Mouse (Mus musculus): ENCODE results near the gene Inafm1. TPM values are rescaled to one million over a fixed set of nuclear protein-coding genes. Genes with fewer than 3 reads are reported as not detected.

Inafm1 gene
- total RNA-seq (2012; rRNA removed) (38.0 and 50.7 TPM in 2 replicates), polyA plus RNA-seq (2012; ENCODE audit: insufficient read depth in 1 of 2, insufficient read length in 2 of 2, low read depth in 1 of 2, low replicate concordance in 2 of 2, missing spikeins in 1 of 2) (10 to 100 TPM in 1 of 2 experiments, not detected in 1; 87.6 TPM)

DNA sequence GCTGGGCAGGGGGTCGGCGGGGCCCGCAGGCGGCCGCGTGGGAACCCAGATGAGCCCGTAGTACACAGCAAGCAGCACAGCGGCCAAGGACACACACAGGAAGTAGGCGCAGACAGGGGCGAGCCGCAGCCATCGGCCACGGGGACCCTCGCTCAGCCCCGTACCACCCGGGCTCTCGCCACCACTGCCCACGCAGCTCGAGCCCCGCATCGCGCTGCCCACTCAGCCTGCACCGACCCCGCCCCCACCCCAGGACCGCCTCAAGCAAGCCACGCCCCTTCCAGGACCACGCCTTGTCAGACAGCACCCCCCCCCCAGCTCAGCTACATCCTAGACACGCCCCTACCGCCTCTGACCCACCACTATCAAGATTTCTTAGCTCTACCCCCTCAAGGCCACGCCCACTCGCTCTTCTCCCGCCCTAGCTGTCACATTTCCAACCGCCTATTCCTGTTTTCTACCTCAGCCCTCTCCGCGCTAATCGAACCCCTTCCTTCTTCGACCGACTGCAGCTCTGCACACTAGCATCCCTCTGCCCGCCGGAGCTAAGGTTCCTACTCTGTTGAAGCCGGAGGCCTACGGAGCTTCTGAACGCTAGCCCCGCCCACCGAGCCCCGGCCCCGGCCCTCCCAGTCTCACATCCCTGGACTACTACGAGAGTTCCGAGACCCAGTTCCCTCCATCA is at the start of gene Inafm1:
Gene Inafm1, minus strand, starts transcription at position 537 of the 685 bp plus-strand sequence.
- H3K27ac ChIP-seq (ENCODE audit: control insufficient read depth, low read depth, low read length): peak within 1 kb of the TSS; percentile 99
- H3K27me3 ChIP-seq (ENCODE audit: control insufficient read depth in 1 of 2, insufficient read depth in 2 of 2, low read length in 2 of 2): no peaks in the 10 kb centered on the region
- H3K9me3 ChIP-seq (replicated peaks; ENCODE audit: insufficient read depth, low read length): no peaks in the 10 kb centered on the region
- peaks cover 3 to 23% of the 10 kb centered on the region in 2 experiments; a peak in 3 of 4 replicates for H3K4me1 ChIP-seq (ENCODE audit: control insufficient read depth in 1 of 2, insufficient read depth in 2 of 2, low read length in 2 of 2)
- peak within 1 kb of the TSS; percentile 97 for H3K9ac ChIP-seq (ENCODE audit: control insufficient read depth, low read depth, low read length, poor library complexity, severe bottlenecking)
- H3K36me3 ChIP-seq (ENCODE audit: control insufficient read depth in 1 of 2, insufficient read depth in 2 of 2, low read length in 2 of 2): peaks cover 0 to 13% of the 10 kb centered on the region in 2 experiments; a peak in 2 of 4 replicates
- peak within 1 kb of the TSS; percentile 81 to 88 for H3K4me3 ChIP-seq (ENCODE audit: control insufficient read depth in 1 of 2, insufficient read depth in 1 of 2, low read depth in 2 of 2, low read length in 2 of 2)
- peak; percentile 97 for DNase-seq (ENCODE audit: low read depth, low spot score)
- peaks cover 35% of the 10 kb centered on the region for H3K79me2 ChIP-seq (ENCODE audit: control insufficient read depth, insufficient read depth, low read length, poor library complexity)
- peak; percentile 78 for TF ChIP-seq POLR2AphosphoS2 (IDR thresholded peaks at IDR 0.05; ENCODE audit: low read length)
- TF ChIP-seq MAFK (IDR thresholded peaks at IDR 0.05; ENCODE audit: borderline replicate concordance, low read depth, low read length): no peak
- 0 out of 2 replicates have a peak, but pooled peaks have one; percentile 6 for TF ChIP-seq HCFC1 (IDR thresholded peaks at IDR 0.05; ENCODE audit: low read depth, low read length)
- no peak for TF ChIP-seq KAT2A (conservative IDR thresholded peaks at IDR 0.05; ENCODE audit: low read depth, low read length)
- TF ChIP-seq MXI1 (IDR thresholded peaks at IDR 0.05; ENCODE audit: low read depth, low read length): no peak; the same call in 1 of the 2 replicates
- TF ChIP-seq RCOR1 (IDR thresholded peaks at IDR 0.05; ENCODE audit: low read depth, low read length): 0 out of 2 replicates have a peak, but pooled peaks have one; percentile 21
- peak; percentile 65; the same call in 1 of the 2 replicates for TF ChIP-seq MAZ (IDR thresholded peaks at IDR 0.05; ENCODE audit: low read depth, low read length)
- TF ChIP-seq ZMIZ1 (IDR thresholded peaks at IDR 0.05; ENCODE audit: low read depth, low read length): peak; percentile 63; the same call in 1 of the 2 replicates
- no peak for TF ChIP-seq TBP (IDR thresholded peaks at IDR 0.05; ENCODE audit: low read depth, low read length)
- no peak for TF ChIP-seq JUND (IDR thresholded peaks at IDR 0.05; ENCODE audit: low read depth, low read length)
- peak; percentile 38; the same call in 1 of the 2 replicates for TF ChIP-seq TCF12 (IDR thresholded peaks at IDR 0.05; ENCODE audit: low read depth, low read length)
- TF ChIP-seq MEF2A (IDR thresholded peaks at IDR 0.05; ENCODE audit: extremely low read depth, insufficient replicate concordance, low read depth, low read length, poor library complexity, severe bottlenecking): no peak
- TF ChIP-seq POLR2A (IDR thresholded peaks at IDR 0.05; ENCODE audit: control insufficient read depth in 1 of 2, insufficient read depth in 1 of 2, low read depth in 1 of 2, low read length in 2 of 2, poor library complexity in 1 of 2): peak; percentile 48 to 58; a peak in 2 of 4 replicates
- no peak; a peak in 2 of 4 replicates for TF ChIP-seq EP300 (IDR thresholded peaks at IDR 0.05; ENCODE audit: low read depth in 1 of 2, low read length in 2 of 2)
- no peak for TF ChIP-seq USF2 (IDR thresholded peaks at IDR 0.05; ENCODE audit: borderline replicate concordance in 1 of 2, insufficient read depth in 1 of 2, low read depth in 1 of 2, low read length in 2 of 2)
- no peak for TF ChIP-seq ZC3H11A (IDR thresholded peaks at IDR 0.05; ENCODE audit: low read depth, low read length)
- no peak for TF ChIP-seq ZNF384 (IDR thresholded peaks at IDR 0.05; ENCODE audit: low read depth, low read length)
- TF ChIP-seq TAL1 (IDR thresholded peaks at IDR 0.05; ENCODE audit: low read length): no peak
- peak; percentile 39; the same call in 1 of the 2 replicates for TF ChIP-seq NELFE (IDR thresholded peaks at IDR 0.05; ENCODE audit: low read depth, low read length)
- no peak for TF ChIP-seq CHD1 (IDR thresholded peaks at IDR 0.05; ENCODE audit: low read depth, low read length)
- no peak for TF ChIP-seq ZKSCAN1 (IDR thresholded peaks at IDR 0.05; ENCODE audit: low read depth, low read length)
- no peak for TF ChIP-seq UBTF (IDR thresholded peaks at IDR 0.05; ENCODE audit: borderline replicate concordance, insufficient read depth, low read depth, low read length)
- TF ChIP-seq MAX (IDR thresholded peaks at IDR 0.05; ENCODE audit: low read length): peak; percentile 22; the same call in 1 of the 2 replicates
- TF ChIP-seq GABPA (IDR thresholded peaks at IDR 0.05; ENCODE audit: low read depth, low read length): no peak
- TF ChIP-seq MYB (IDR thresholded peaks at IDR 0.05; ENCODE audit: low read depth, low read length): no peak
- TF ChIP-seq RAD21 (IDR thresholded peaks at IDR 0.05; ENCODE audit: low read depth, low read length): no peak
- TF ChIP-seq BHLHE40 (IDR thresholded peaks at IDR 0.05; ENCODE audit: borderline replicate concordance, low read depth, low read length): no peak
- TF ChIP-seq USF1 (IDR thresholded peaks at IDR 0.05; ENCODE audit: low read depth, low read length): no peak
- peak; percentile 35; the same call in 1 of the 2 replicates for TF ChIP-seq GATA1 (IDR thresholded peaks at IDR 0.05; ENCODE audit: low read depth, low read length)
- TF ChIP-seq NRF1 (IDR thresholded peaks at IDR 0.05; ENCODE audit: insufficient read depth, low read depth, low read length, poor library complexity, severe bottlenecking): no peak
- 0 out of 2 replicates have a peak, but pooled peaks have one; percentile 25 for TF ChIP-seq MYC (IDR thresholded peaks at IDR 0.05; ENCODE audit: low read depth, low read length)
- TF ChIP-seq CHD2 (IDR thresholded peaks at IDR 0.05; ENCODE audit: low read length): no peak
- TF ChIP-seq ELF1 (IDR thresholded peaks at IDR 0.05; ENCODE audit: low read depth, low read length): 0 out of 2 replicates have a peak, but pooled peaks have one; percentile 25
- no peak; the same call in 1 of the 2 replicates for TF ChIP-seq ETS1 (IDR thresholded peaks at IDR 0.05; ENCODE audit: low read depth, low read length)

Measured in MEL (cell line).